Mouse (Mus musculus): ENCODE measurements around the gene Anks1.
A peak's percentile ranks its signal among the peaks of the same experiment; 100 is the strongest.

DNA sequence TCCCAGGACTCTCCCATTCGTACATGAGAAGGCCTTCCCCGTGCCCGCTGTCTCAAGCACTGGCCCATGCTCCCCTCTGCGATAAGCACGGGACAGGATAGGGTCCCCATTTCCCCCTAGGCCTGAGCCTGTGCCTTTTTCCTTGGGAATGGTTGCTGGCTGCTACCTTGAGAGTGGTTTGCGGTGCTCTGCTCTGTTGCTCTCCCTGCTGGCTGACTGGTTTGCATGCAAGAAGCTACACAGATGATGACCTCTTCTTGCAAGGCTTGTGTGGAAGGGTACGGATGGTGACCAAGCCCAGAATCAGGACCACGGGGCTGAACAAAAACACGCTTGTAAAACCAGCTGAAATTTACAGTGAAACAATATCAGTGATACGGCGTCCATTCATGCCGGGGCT lies 75.3 kb downstream of the Anks1 start:
- TF ChIP-seq CTCF (IDR thresholded peaks at IDR 0.05; ENCODE audit: low read depth, low read length) (0 out of 2 replicates have a peak, but pooled peaks have one; percentile 16), POLR2A (IDR thresholded peaks at IDR 0.05; ENCODE audit: extremely low read depth, insufficient read depth, low read length) (no peak)

Measured in liver, adult 2 months (tissue).